Comparison of ENCODE assay signal across 15 mouse cellular contexts in genomic region chr6:85252251-85253058, GRCm38 (mm10).
DNase-seq lines count a peak whose midpoint lies in the region; ATAC-seq and TF ChIP-seq lines count a peak whose summit lies in the region.
"Had no signal": no experiment of that assay in that cellular context is flagged by ENCODE, and none has a peak within 500 bp of the region (broad histone marks: within the 10 kb centered on the region; RNA-seq: fewer than 3 reads in every experiment).

No protein-coding gene starts in this region.

- no peak for DNase-seq in hindbrain, embryonic 14.5 days (ENCODE audit: low spot score)
- peak; percentile 63 for DNase-seq in retina, postnatal 1 day
- no peak for DNase-seq in retina, embryonic 14.5 days (ENCODE audit: low spot score)
- DNase-seq in stomach, postnatal 0 days (ENCODE audit: low spot score) = no peak
- no peak for DNase-seq in thymus, postnatal 36 days
- no peak for DNase-seq in spleen, postnatal 36 days (ENCODE audit: low spot score in 2 of 2)
- DNase-seq: B cell, adult 2 months; cerebellum, postnatal 25 days; lung, postnatal 10 days had no signal

- H3K36me3 ChIP-seq in hindbrain, embryonic 12.5 days = no peaks in the 10 kb centered on the region
- no peaks in the 10 kb centered on the region for H3K36me3 ChIP-seq in hindbrain, embryonic 14.5 days (replicated peaks; ENCODE audit: control insufficient read depth, insufficient read depth)
- no peaks in the 10 kb centered on the region for H3K36me3 ChIP-seq in kidney, embryonic 14.5 days (ENCODE audit: control insufficient read depth, insufficient read depth, low read length)
- no peaks in the 10 kb centered on the region for H3K36me3 ChIP-seq in stomach, postnatal 0 days (ENCODE audit: control insufficient read depth, insufficient read depth, low read length)
- H3K36me3 ChIP-seq: embryonic facial prominence, embryonic 15.5 days; heart, embryonic 13.5 days had no signal

- no peaks in the 10 kb centered on the region for H3K27me3 ChIP-seq in hindbrain, embryonic 12.5 days
- no peaks in the 10 kb centered on the region for H3K27me3 ChIP-seq in hindbrain, embryonic 14.5 days (ENCODE audit: control insufficient read depth, insufficient read depth, low read length)
- no peaks in the 10 kb centered on the region for H3K27me3 ChIP-seq in kidney, embryonic 14.5 days (ENCODE audit: control insufficient read depth, insufficient read depth, low read length)
- H3K27me3 ChIP-seq in stomach, postnatal 0 days (ENCODE audit: control insufficient read depth, insufficient read depth, low read length) = no peaks in the 10 kb centered on the region
- H3K27me3 ChIP-seq: embryonic facial prominence, embryonic 15.5 days; heart, embryonic 13.5 days had no signal

- no peak overlapping the region for H3K4me2 ChIP-seq in hindbrain, embryonic 12.5 days (replicated peaks)
- H3K4me2 ChIP-seq in hindbrain, embryonic 14.5 days (replicated peaks) = no peak overlapping the region
- H3K4me2 ChIP-seq in kidney, embryonic 14.5 days (replicated peaks; ENCODE audit: low read depth, low read length) = no peak overlapping the region
- H3K4me2 ChIP-seq in stomach, postnatal 0 days (replicated peaks; ENCODE audit: low read depth) = no peak overlapping the region
- H3K4me2 ChIP-seq: embryonic facial prominence, embryonic 15.5 days; heart, embryonic 13.5 days had no signal

- peak; percentile 49 for ATAC-seq in hindbrain, embryonic 12.5 days (ENCODE audit: low FRiP score)
- ATAC-seq in hindbrain, embryonic 14.5 days (ENCODE audit: low FRiP score) = no peak; the same call in 1 of the 2 replicates
- ATAC-seq in kidney, embryonic 14.5 days (ENCODE audit: low FRiP score, low TSS enrichment) = peak; percentile 41
- 0 out of 2 replicates have a peak, but pooled peaks have one; percentile 46 for ATAC-seq in stomach, postnatal 0 days (ENCODE audit: low FRiP score, low TSS enrichment)
- ATAC-seq: activated CD4-positive, CD25-positive, alpha-beta regulatory T cell, adult 4 months; inflammation-experienced regulatory T-cells, adult 6 months had no signal

- H3K9ac ChIP-seq in hindbrain, embryonic 12.5 days = no peak overlapping the region
- H3K9ac ChIP-seq in hindbrain, embryonic 14.5 days = no peak overlapping the region
- H3K9ac ChIP-seq in kidney, embryonic 14.5 days (ENCODE audit: low read depth, low read length) = no peak overlapping the region
- H3K9ac ChIP-seq in stomach, postnatal 0 days (ENCODE audit: low read length) = no peak overlapping the region
- H3K9ac ChIP-seq: embryonic facial prominence, embryonic 15.5 days; heart, embryonic 13.5 days had no signal

- no peaks in the 10 kb centered on the region for H3K9me3 ChIP-seq in hindbrain, embryonic 12.5 days (replicated peaks)
- H3K9me3 ChIP-seq in hindbrain, embryonic 14.5 days (ENCODE audit: control insufficient read depth, low read length) = no peaks in the 10 kb centered on the region
- H3K9me3 ChIP-seq in kidney, embryonic 14.5 days (ENCODE audit: control insufficient read depth, low read length) = no peaks in the 10 kb centered on the region
- no peaks in the 10 kb centered on the region for H3K9me3 ChIP-seq in stomach, postnatal 0 days (ENCODE audit: control insufficient read depth, low read length)
- H3K9me3 ChIP-seq: embryonic facial prominence, embryonic 15.5 days; heart, embryonic 13.5 days had no signal

- 68% methylated on average over 17 of the region's 17 CpGs for WGBS in hindbrain, embryonic 12.5 days
- 61% methylated on average over 17 of the region's 17 CpGs for WGBS in hindbrain, embryonic 14.5 days
- 52% methylated on average over 17 of the region's 17 CpGs for WGBS in kidney, embryonic 14.5 days
- WGBS in stomach, postnatal 0 days = 68% methylated on average over 17 of the region's 17 CpGs

- no peak for TF ChIP-seq EP300 in stomach, postnatal 0 days (optimal IDR thresholded peaks at IDR 0.05)

- H3K4me3 ChIP-seq in hindbrain, embryonic 12.5 days = no peak overlapping the region
- no peak overlapping the region for H3K4me3 ChIP-seq in hindbrain, embryonic 14.5 days (replicated peaks; ENCODE audit: low read length)
- no peak overlapping the region for H3K4me3 ChIP-seq in kidney, embryonic 14.5 days (ENCODE audit: low read length)
- H3K4me3 ChIP-seq in stomach, postnatal 0 days (ENCODE audit: low read depth, low read length) = no peak overlapping the region
- H3K4me3 ChIP-seq: embryonic facial prominence, embryonic 15.5 days; heart, embryonic 13.5 days had no signal

- TF ChIP-seq CTCF in stomach, postnatal 0 days (IDR thresholded peaks at IDR 0.05; ENCODE audit: low read depth) = no peak

- H3K27ac ChIP-seq in hindbrain, embryonic 12.5 days = peak overlapping the region; percentile 55; the same call in 1 of the 2 replicates
- H3K27ac ChIP-seq in hindbrain, embryonic 14.5 days = no peak overlapping the region
- peak overlapping the region; percentile 48 for H3K27ac ChIP-seq in kidney, embryonic 14.5 days (ENCODE audit: low read depth, low read length)
- H3K27ac ChIP-seq in stomach, postnatal 0 days (replicated peaks) = no peak overlapping the region
- H3K27ac ChIP-seq: embryonic facial prominence, embryonic 15.5 days had no signal

- peaks cover 10% of the 10 kb centered on the region for H3K4me1 ChIP-seq in hindbrain, embryonic 12.5 days
- 0 out of 2 replicates have a peak, but pooled peaks cover 3% of the 10 kb centered on the region for H3K4me1 ChIP-seq in hindbrain, embryonic 14.5 days (replicated peaks; ENCODE audit: control insufficient read depth, insufficient read depth, low read length)
- no peaks in the 10 kb centered on the region; the same call in 1 of the 2 replicates for H3K4me1 ChIP-seq in kidney, embryonic 14.5 days (ENCODE audit: control insufficient read depth, insufficient read depth, low read length)
- no peaks in the 10 kb centered on the region for H3K4me1 ChIP-seq in stomach, postnatal 0 days (replicated peaks; ENCODE audit: control insufficient read depth, insufficient read depth)
- H3K4me1 ChIP-seq: embryonic facial prominence, embryonic 15.5 days had no signal

Comparison
In these comparisons a context has a peak if more than half of its experiments do, and no peak if none do; other contexts are left out.
1. H3K27ac ChIP-seq: peak in hindbrain, embryonic 12.5 days (single experiment) and kidney, embryonic 14.5 days (single experiment); none in hindbrain, embryonic 14.5 days (single experiment) and stomach, postnatal 0 days (single experiment).